Mouse (Mus musculus) limb, embryonic 14.5 days (tissue): ENCODE results near the gene Bloc1s5. TPM values are rescaled to one million over a fixed set of nuclear protein-coding genes. Genes with fewer than 3 reads are reported as not detected.

Experiments
- ATAC-seq: fragments of 200-750 bp; cut with Nextera tagmentation; 2 replicates; pipeline ENCODE4 v1.8.0; 2017; ENCODE audit warnings: low read depth, moderate number of reproducible peaks, moderate TSS enrichment; ENCODE audit not compliant: low FRiP score
- DNase-seq: peaks from one replicate; pipeline ENCODE4 v3.0.0-alpha.2; 2015; ENCODE audit warnings: low spot score
- H3K27ac ChIP-seq: fragments of 300-500 bp; sonication (generic); replicated peaks from 2 replicates; pipeline ENCODE4 v1.5.1; 2014; ENCODE audit warnings: low read depth, mild to moderate bottlenecking, low read length, moderate library complexity, mixed read lengths
- H3K27me3 ChIP-seq: fragments of 300-500 bp; sonication (generic); 2 replicates; pipeline ENCODE4 v1.6.1; 2014; ENCODE audit warnings: low read length, mixed read lengths; ENCODE audit not compliant: control insufficient read depth, insufficient read depth
- H3K36me3 ChIP-seq: fragments of 300-500 bp; sonication (generic); 2 replicates; pipeline ENCODE4 v1.6.1; 2014; ENCODE audit warnings: mild to moderate bottlenecking, low read length, moderate library complexity, mixed read lengths; ENCODE audit not compliant: control insufficient read depth, insufficient read depth
- H3K4me1 ChIP-seq: fragments of 300-500 bp; sonication (generic); 2 replicates; pipeline ENCODE4 v1.6.1; 2014; ENCODE audit warnings: antibody characterized with exemption, low read length, mixed read lengths; ENCODE audit not compliant: control insufficient read depth, insufficient read depth
- H3K4me2 ChIP-seq: fragments of 300-500 bp; sonication (generic); replicated peaks from 2 replicates; pipeline ENCODE4 v1.6.1; 2014; ENCODE audit warnings: low read depth, mild to moderate bottlenecking, low read length, moderate library complexity; ENCODE audit not compliant: severe bottlenecking
- H3K4me3 ChIP-seq: fragments of 300-500 bp; sonication (generic); replicated peaks from 2 replicates; pipeline ENCODE4 v1.5.1; 2014; ENCODE audit warnings: low read length
- H3K9ac ChIP-seq: fragments of 300-500 bp; sonication (generic); 2 replicates; pipeline ENCODE4 v1.6.1; 2014; ENCODE audit warnings: mild to moderate bottlenecking, low read depth, low read length, moderate library complexity; ENCODE audit not compliant: severe bottlenecking
- H3K9me3 ChIP-seq: fragments of 300-500 bp; sonication (generic); 2 replicates; pipeline ENCODE4 v1.6.1; 2016; ENCODE audit warnings: low read length; ENCODE audit not compliant: control insufficient read depth
- POLR2A ChIP-seq: fragments of 200-500 bp; IDR thresholded peaks from 2 replicates; pipeline ENCODE4 v1.8.0; 2012; ENCODE audit warnings: inconsistent platforms, mild to moderate bottlenecking, moderate library complexity, borderline replicate concordance; ENCODE audit not compliant: insufficient read depth, insufficient read length; ENCODE audit errors: extremely low read depth
- WGBS: fragments of 180-500 bp; shearing (Covaris S2); extraction: QIAGEN DNeasy Blood & Tissue Kit; methylation state at CpG from one replicate; pipeline ENCODE4 v1.1.7; 2014; 5-methylcytosine and 5-hydroxymethylcytosine counted together
- polyA plus RNA-seq, 2 experiments: library from polyadenylated mRNA; depleted of rRNA in 1 of 2; stranded (reverse) in 1 of 2; unstranded in 1 of 2; fragments of >200 nt; fragmentation: Nextera tagmentation in 1 of 2; extraction: Ambion mirVana in 1 of 2; gene quantifications; 2 replicates each; pipeline versions ENCODE4 v1.2.1 to v1.2.3; 2012 to 2014

The Bloc1s5 gene
- polyA plus RNA-seq, 2 experiments: 6.8 to 19.2 TPM

DNA sequence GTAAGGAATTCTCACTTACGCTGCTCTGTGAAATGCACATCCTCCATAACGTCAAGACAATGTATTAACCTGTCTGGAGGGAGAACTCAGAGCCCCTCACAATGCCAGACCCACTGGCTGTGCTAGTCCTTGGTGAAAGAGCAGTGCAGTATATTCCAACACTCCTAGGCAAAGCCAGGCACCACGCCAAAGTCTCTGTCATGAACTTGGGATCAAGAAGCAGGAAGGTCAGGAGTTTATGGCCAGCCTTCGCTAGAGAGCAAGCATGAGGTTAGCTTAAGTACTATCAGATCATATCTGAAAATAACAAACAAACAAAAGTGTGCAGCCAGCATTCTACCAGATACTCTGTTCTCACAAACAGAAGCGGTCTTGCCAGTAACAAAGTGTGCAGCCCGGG lies 24.6 kb downstream of the Bloc1s5 start:
- Histone ChIP-seq H3K4me1 (no peaks in the 10 kb centered on the region), H3K4me2 (no peak overlapping the region), H3K27me3 (no peaks in the 10 kb centered on the region), H3K9me3 (no peaks in the 10 kb centered on the region), H3K36me3 (peaks cover 14% of the 10 kb centered on the region; the same call in 1 of the 2 replicates), H3K9ac (no peak overlapping the region), H3K4me3 (no peak overlapping the region), H3K27ac (no peak overlapping the region)
- ATAC-seq (no peak), DNase-seq (no peak)
- TF ChIP-seq POLR2A: no peak
- 82% methylated on average over 6 of the region's 6 CpGs for WGBS

DNA sequence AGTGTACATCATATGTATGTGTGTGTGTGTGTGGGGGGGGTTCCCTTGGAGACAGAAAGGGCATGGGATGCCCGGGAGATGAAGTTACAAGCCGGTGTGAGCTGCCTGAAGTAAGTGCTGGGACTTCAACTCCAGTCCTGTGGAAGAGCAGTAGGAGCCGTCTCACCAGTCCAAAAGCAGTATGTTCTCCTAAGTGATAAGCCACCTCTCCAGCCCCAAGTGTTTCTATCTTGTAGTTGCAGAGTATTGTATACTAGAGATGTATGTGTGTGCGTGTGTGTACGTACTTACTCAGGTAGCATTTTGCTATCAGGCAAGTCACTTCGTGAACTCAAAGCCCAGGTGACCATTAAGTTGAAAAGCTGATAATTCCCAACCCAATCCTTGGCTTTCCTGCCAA lies 27.8 kb downstream of the Bloc1s5 start:
- H3K9me3 ChIP-seq: no peaks in the 10 kb centered on the region
- H3K9ac ChIP-seq: no peak overlapping the region
- DNase-seq: no peak
- no peak overlapping the region for H3K4me3 ChIP-seq
- 88% methylated on average over 6 of the region's 6 CpGs for WGBS
- no peak overlapping the region for H3K27ac ChIP-seq
- no peaks in the 10 kb centered on the region for H3K27me3 ChIP-seq
- H3K4me1 ChIP-seq: no peaks in the 10 kb centered on the region
- no peak for ATAC-seq
- TF ChIP-seq POLR2A: no peak
- no peak overlapping the region for H3K4me2 ChIP-seq
- peaks cover 3% of the 10 kb centered on the region; the same call in 1 of the 2 replicates for H3K36me3 ChIP-seq

DNA sequence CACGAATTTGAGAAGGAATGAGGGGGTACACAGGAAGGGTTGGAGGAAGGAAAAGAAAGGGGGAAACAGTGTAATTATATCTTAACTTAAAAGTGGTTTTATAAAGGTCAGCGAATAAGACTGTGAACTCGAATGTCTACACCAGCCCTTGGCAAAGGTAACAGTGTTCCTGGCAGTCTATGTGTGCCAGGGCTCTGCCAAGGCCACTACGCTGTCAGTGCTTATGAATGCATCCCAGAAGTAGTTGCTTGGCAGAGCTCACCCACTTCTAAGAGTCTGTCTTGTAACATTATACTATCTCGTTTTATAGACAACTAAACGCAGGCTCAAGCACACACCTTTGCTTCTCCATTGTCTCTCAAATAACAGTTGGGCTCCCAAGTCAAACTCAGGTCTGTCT lies 29.6 kb downstream of the Bloc1s5 start:
- H3K4me2 ChIP-seq: no peak overlapping the region
- H3K27me3 ChIP-seq: no peaks in the 10 kb centered on the region
- ATAC-seq: no peak
- TF ChIP-seq POLR2A: no peak
- 80% methylated on average over 6 of the region's 6 CpGs for whole genome bisulfite sequencing
- H3K9ac ChIP-seq: no peak overlapping the region
- H3K4me3 ChIP-seq: no peak overlapping the region
- no peaks in the 10 kb centered on the region for H3K4me1 ChIP-seq
- H3K27ac ChIP-seq: no peak overlapping the region
- DNase-seq: no peak
- H3K9me3 ChIP-seq: no peaks in the 10 kb centered on the region
- H3K36me3 ChIP-seq: no peaks in the 10 kb centered on the region; the same call in 1 of the 2 replicates

DNA sequence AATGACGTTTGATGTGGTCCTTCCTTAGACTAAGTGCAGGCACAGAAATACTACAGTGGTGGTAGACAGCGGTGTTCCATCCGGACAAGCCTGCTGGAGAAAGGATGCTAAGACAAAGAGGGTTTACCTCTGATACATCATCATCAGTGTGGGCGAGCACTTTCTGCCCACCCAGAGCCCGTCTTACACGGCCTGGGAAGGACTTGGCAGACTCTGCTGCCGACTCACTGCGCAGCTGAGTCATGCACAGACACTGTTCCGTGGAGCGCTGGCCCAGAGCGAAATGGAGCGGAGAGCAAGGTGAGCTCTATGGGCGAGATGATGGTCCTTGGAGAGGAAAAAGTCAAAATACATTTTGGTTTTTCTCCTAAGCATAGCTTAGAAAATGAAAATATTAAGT lies 31.9 kb downstream of the Bloc1s5 start:
- 88% methylated on average over 13 of the region's 13 CpGs for WGBS
- H3K9me3 ChIP-seq: no peaks in the 10 kb centered on the region
- H3K4me1 ChIP-seq: no peaks in the 10 kb centered on the region
- no peak overlapping the region for H3K9ac ChIP-seq
- TF ChIP-seq POLR2A: no peak
- no peak overlapping the region for H3K4me3 ChIP-seq
- H3K36me3 ChIP-seq: no peaks in the 10 kb centered on the region; the same call in 1 of the 2 replicates
- ATAC-seq: no peak
- H3K27me3 ChIP-seq: no peaks in the 10 kb centered on the region
- DNase-seq: no peak
- no peak overlapping the region for H3K27ac ChIP-seq
- H3K4me2 ChIP-seq: no peak overlapping the region

DNA sequence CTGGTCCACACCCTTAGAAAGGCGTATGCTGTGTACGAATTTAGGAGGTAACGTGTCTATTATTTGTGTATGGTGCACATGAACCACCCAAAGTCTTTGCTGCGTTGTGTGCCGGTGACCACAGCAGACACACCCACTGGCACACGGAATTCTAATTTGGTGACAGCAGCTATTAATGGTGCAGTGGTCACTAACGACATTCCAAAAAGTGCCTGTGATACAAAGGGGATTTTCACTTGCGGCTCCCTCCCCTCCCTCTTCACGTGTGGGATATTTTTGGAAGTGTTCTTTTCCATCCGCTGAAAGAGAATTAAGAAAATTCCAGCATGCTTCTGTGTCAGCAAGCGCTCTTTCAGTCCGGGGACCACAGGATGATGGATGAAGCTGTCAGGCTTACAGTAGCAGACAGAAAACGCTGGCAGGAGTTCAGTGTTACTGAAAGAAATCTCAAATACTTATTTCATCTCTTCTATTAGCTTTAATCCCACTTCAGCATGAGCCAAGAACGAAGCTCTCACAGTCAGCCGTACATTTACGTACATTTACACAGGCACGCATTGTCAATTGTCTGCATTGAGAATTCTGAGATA lies 32.6 kb downstream of the Bloc1s5 start:
- no peaks in the 10 kb centered on the region; the same call in 1 of the 2 replicates for H3K36me3 ChIP-seq
- DNase-seq: no peak
- no peak overlapping the region for H3K4me3 ChIP-seq
- H3K4me2 ChIP-seq: no peak overlapping the region
- H3K9ac ChIP-seq: no peak overlapping the region
- no peaks in the 10 kb centered on the region for H3K9me3 ChIP-seq
- no peak for ATAC-seq
- no peak overlapping the region for H3K27ac ChIP-seq
- H3K4me1 ChIP-seq: no peaks in the 10 kb centered on the region
- TF ChIP-seq POLR2A: no peak
- no peaks in the 10 kb centered on the region for H3K27me3 ChIP-seq
- 76% methylated on average over 17 of the region's 17 CpGs for WGBS
